Mouse (Mus musculus) thymus, adult 2 months (tissue): Measurements from ENCODE around the gene Dnal4. TPM values are rescaled to one million over a fixed set of nuclear protein-coding genes. Genes with fewer than 3 reads are reported as not detected.

Experiments
- DNase-seq: peaks from one replicate; pipeline ENCODE4 v3.0.0; 2021
- H3K27ac ChIP-seq: fragments of 200-500 bp; 2 replicates; pipeline ENCODE4 v1.5.1; 2012; ENCODE audit warnings: low read length, control low read depth; ENCODE audit not compliant: control insufficient read depth, insufficient read depth
- H3K27me3 ChIP-seq: fragments of 200-500 bp; 2 replicates; pipeline ENCODE4 v1.6.1; 2012; ENCODE audit warnings: mild to moderate bottlenecking, low read length, moderate library complexity, mixed read lengths; ENCODE audit not compliant: control insufficient read depth, insufficient read depth
- H3K36me3 ChIP-seq: fragments of 200-500 bp; 2 replicates; pipeline ENCODE4 v1.6.1; 2012; ENCODE audit warnings: mild to moderate bottlenecking, low read length, moderate library complexity; ENCODE audit not compliant: control insufficient read depth, insufficient read depth
- H3K4me1 ChIP-seq: fragments of 200-500 bp; replicated peaks from 2 replicates; pipeline ENCODE4 v1.6.1; 2012; ENCODE audit warnings: low read length; ENCODE audit not compliant: control insufficient read depth, insufficient read depth
- H3K4me3 ChIP-seq: fragments of 200-500 bp; 2 replicates; pipeline ENCODE4 v1.5.1; 2012; ENCODE audit warnings: mild to moderate bottlenecking, low read length, control low read depth, moderate library complexity; ENCODE audit not compliant: control insufficient read depth, insufficient read depth
- CTCF ChIP-seq: fragments of 200-500 bp; IDR thresholded peaks from 2 replicates; pipeline ENCODE4 v1.5.1; 2012; ENCODE audit warnings: mild to moderate bottlenecking, control low read depth, low read length, moderate library complexity, borderline replicate concordance; ENCODE audit not compliant: control insufficient read depth, poor library complexity, insufficient read depth; ENCODE audit errors: extremely low read depth
- POLR2A ChIP-seq: fragments of 200-500 bp; IDR thresholded peaks from 2 replicates; pipeline ENCODE4 v1.6.1; 2012; ENCODE audit warnings: mild to moderate bottlenecking, low read length, control low read depth, moderate library complexity; ENCODE audit not compliant: control insufficient read depth, poor library complexity, insufficient read depth; ENCODE audit errors: extremely low read depth
- WGBS: fragments of 180-500 bp; shearing (Covaris S2); methylation state at CpG from one replicate; pipeline ENCODE4 v1.1.7; 2018; 5-methylcytosine and 5-hydroxymethylcytosine counted together
- polyA plus RNA-seq: library from polyadenylated mRNA; depleted of rRNA; stranded (reverse); fragments of >200 nt; gene quantifications from 2 replicates; pipeline ENCODE4 v1.2.3, GENCODE M21; 2012; rRNA removed

The Dnal4 gene
- polyA plus RNA-seq, 1 experiment = 51.3 TPM

DNA sequence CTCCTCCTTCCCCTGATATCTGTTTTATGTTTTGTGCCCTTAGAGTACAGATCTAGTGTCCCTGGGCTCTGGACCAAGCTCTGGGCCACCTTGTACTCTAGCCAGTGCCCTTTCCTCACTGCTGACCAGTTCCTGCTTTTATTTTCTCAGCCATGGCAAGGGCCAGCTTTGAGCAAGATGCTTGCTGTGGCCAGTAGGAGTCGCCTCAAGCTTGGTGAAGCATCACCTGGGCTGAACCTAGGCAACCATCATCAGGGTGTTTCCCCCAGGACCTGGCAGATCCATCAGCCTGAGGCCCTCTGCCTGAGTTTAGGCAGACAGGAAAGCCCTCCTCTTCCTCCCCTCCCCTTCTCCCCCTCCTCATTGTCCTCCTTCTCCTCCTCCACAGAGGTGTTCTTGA lies 54.2 kb downstream of the Dnal4 start:
- H3K4me3 ChIP-seq = no peak overlapping the region
- no peak overlapping the region for H3K27ac ChIP-seq
- peaks cover 58% of the 10 kb centered on the region for H3K36me3 ChIP-seq
- WGBS = 35% methylated on average over 1 of the region's 1 CpGs
- TF ChIP-seq POLR2A (no peak), CTCF (peak; percentile 65; the same call in 1 of the 2 replicates)
- DNase-seq = peak; percentile 45
- no peaks in the 10 kb centered on the region for H3K27me3 ChIP-seq
- H3K4me1 ChIP-seq = peaks cover 2% of the 10 kb centered on the region

DNA sequence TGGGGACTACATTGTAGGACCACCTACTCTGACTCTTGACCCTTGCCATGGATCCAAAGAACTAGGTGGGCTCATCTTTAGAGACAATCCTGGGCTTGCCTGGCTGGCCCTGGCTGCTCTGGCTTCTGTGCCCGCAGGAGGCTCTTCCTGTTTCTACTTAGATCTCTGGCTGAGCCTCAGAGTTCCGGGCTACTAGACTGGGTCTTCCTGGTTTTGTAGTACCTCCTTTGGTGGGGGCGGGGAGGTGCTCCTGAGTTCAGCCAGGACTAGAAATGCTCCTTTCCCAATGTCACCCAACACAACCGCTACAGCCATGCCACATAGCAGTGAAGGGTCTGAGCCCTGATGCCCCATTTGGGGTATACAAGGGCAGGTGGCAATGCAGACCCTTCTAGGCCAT lies 56.9 kb downstream of the Dnal4 start:
- DNase-seq = no peak
- peaks cover 59% of the 10 kb centered on the region for H3K36me3 ChIP-seq
- TF ChIP-seq POLR2A (no peak), CTCF (no peak)
- 78% methylated on average over 4 of the region's 4 CpGs for WGBS
- H3K4me1 ChIP-seq = no peaks in the 10 kb centered on the region; the same call in 1 of the 2 replicates
- no peaks in the 10 kb centered on the region for H3K27me3 ChIP-seq
- H3K27ac ChIP-seq = no peak overlapping the region
- no peak overlapping the region for H3K4me3 ChIP-seq

DNA sequence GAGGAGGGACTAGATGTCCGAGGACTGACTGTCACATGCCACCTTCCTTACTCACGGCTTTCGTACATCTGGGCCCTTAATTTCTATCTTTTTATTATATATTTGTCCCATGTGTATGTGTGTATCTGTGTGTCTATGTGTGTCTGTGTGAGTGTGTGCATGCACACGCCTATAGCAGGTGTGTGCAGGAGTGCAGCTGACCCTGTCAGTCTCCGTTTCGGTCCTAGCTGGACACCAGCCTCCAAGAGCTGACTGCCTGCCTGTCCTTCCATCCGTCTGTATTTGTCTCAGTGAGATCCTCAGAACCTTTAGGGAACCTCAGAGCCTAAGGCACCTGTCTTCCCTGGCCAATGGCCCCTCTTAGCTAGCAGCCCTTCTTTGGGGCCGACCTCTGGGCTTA lies 57.4 kb downstream of the Dnal4 start:
- H3K27ac ChIP-seq = no peak overlapping the region
- TF ChIP-seq POLR2A = no peak
- TF ChIP-seq CTCF = no peak
- no peak for DNase-seq
- no peak overlapping the region for H3K4me3 ChIP-seq
- no peaks in the 10 kb centered on the region for H3K27me3 ChIP-seq
- H3K36me3 ChIP-seq = peaks cover 59% of the 10 kb centered on the region
- H3K4me1 ChIP-seq = no peaks in the 10 kb centered on the region; the same call in 1 of the 2 replicates
- 94% methylated on average over 8 of the region's 8 CpGs for WGBS

DNA sequence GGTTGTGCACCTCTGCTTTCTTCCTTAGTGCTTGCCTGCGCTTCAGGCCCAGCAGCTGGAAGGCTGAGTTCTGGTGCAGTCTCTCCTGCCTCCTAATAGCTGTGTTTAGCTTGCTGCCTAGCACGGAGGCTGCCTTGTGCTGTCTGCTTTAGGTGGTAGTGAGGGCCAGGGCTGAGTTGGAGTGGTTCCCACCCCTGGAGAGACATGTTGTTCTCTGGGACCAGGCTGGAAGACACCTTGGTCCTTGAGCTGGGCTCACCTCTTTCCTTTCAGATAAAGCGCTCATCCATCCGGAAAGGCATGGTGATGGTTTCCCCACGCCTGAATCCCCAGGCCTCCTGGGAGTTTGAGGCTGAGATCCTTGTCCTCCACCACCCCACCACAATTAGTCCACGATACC lies 60.9 kb downstream of the Dnal4 start:
- H3K27me3 ChIP-seq = no peaks in the 10 kb centered on the region
- H3K36me3 ChIP-seq = peaks cover 72% of the 10 kb centered on the region
- WGBS = 98% methylated on average over 6 of the region's 6 CpGs
- H3K4me3 ChIP-seq = no peak overlapping the region
- H3K4me1 ChIP-seq = no peaks in the 10 kb centered on the region
- H3K27ac ChIP-seq = no peak overlapping the region
- DNase-seq = no peak
- TF ChIP-seq POLR2A = no peak
- TF ChIP-seq CTCF = no peak

DNA sequence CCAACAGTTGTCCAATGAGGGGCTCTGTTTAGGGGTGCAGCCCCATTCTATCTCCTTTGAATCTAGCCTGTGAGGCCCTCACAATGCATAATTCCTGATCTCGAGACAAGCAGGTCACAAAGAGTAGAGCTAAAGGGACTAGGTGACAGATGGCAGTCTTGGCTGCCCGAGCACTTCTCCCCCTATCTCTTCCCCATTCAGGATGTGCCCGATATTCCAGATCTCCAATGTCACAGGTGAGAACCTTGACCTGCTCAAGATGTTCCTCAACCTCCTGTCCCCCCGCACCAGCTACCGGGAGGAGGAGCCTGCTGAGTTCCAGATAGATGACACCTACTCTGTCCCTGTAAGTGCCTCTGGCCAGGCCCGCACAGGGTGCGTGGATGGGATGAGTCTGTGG lies 62.0 kb downstream of the Dnal4 start:
- Histone ChIP-seq H3K4me1 (no peaks in the 10 kb centered on the region), H3K4me3 (no peak overlapping the region), H3K36me3 (peaks cover 83% of the 10 kb centered on the region), H3K27me3 (no peaks in the 10 kb centered on the region), H3K27ac (no peak overlapping the region)
- no peak for DNase-seq
- TF ChIP-seq CTCF (no peak), POLR2A (no peak)
- 97% methylated on average over 7 of the region's 7 CpGs for WGBS

Other genes with a start within 250 kb of the Dnal4 start
- 526 and 554 TPM in 2 replicates for gene Ddx17, start 231.1 kb downstream of the Dnal4 start, polyA plus RNA-seq
- 0.74 and 1.1 TPM in 2 replicates for gene Dmc1, start 172.7 kb downstream of the Dnal4 start, polyA plus RNA-seq
- 1.0 and 1.2 TPM in 2 replicates for gene Fam227a, start 118.9 kb downstream of the Dnal4 start, polyA plus RNA-seq
- 16.0 and 17.9 TPM in 2 replicates for gene Cby1, start 118.7 kb downstream of the Dnal4 start, polyA plus RNA-seq
- gene Tomm22, start 107.0 kb downstream of the Dnal4 start, polyA plus RNA-seq = 51.7 and 65.2 TPM in 2 replicates
- 23.8 and 30.5 TPM in 2 replicates for gene Josd1, start 89.9 kb downstream of the Dnal4 start, polyA plus RNA-seq
- 91.3 and 114 TPM in 2 replicates for gene Gtpbp1, start 87.0 kb downstream of the Dnal4 start, polyA plus RNA-seq
- gene Sun2, start 35.3 kb downstream of the Dnal4 start, polyA plus RNA-seq = 245 and 297 TPM in 2 replicates
- 1.2 and 1.4 TPM in 2 replicates for gene Nptxr, start 26.9 kb upstream of the Dnal4 start, polyA plus RNA-seq
- 0.55 TPM in 1 of 2 replicates, not detected in the other for gene Npcd, start 56.4 kb upstream of the Dnal4 start, polyA plus RNA-seq
- 136 and 145 TPM in 2 replicates for gene Cbx6, start 56.8 kb upstream of the Dnal4 start, polyA plus RNA-seq
- 92.3 and 98.5 TPM in 2 replicates for gene Apobec3, start 113.8 kb upstream of the Dnal4 start, polyA plus RNA-seq
- 61.9 and 72.6 TPM in 2 replicates for gene Cbx7, start 193.3 kb upstream of the Dnal4 start, polyA plus RNA-seq
- gene Pdgfb, start 237.1 kb upstream of the Dnal4 start, polyA plus RNA-seq = 10.9 and 11.6 TPM in 2 replicates